Mouse (Mus musculus) bone marrow macrophage, adult 2 months (primary cell): Measurements from ENCODE around the gene Ly86. TPM values are rescaled to one million over a fixed set of nuclear protein-coding genes. Genes with fewer than 3 reads are reported as not detected.

ENCODE experiments used
- H3K27ac ChIP-seq: 2 replicates; pipeline ENCODE4 v1.5.1; 2012; ENCODE audit warnings: low read depth, low read length; ENCODE audit not compliant: insufficient read depth
- H3K4me1 ChIP-seq: 2 replicates; pipeline ENCODE4 v1.6.1; 2012; ENCODE audit warnings: low read length; ENCODE audit not compliant: control insufficient read depth, insufficient read depth
- H3K4me3 ChIP-seq: 2 replicates; pipeline ENCODE4 v1.5.1; 2012; ENCODE audit warnings: mild to moderate bottlenecking, low read length, moderate library complexity; ENCODE audit not compliant: insufficient read depth
- CTCF ChIP-seq: IDR thresholded peaks from 2 replicates; pipeline ENCODE4 v1.5.1; 2012; ENCODE audit warnings: low read depth, mild to moderate bottlenecking, low read length, moderate library complexity
- POLR2A ChIP-seq: IDR thresholded peaks from 2 replicates; pipeline ENCODE4 v1.6.1; 2012; ENCODE audit warnings: mild to moderate bottlenecking, low read depth, low read length, borderline replicate concordance
- polyA plus RNA-seq: library from polyadenylated mRNA; stranded (reverse); fragments of >200 nt; gene quantifications from 2 replicates; pipeline ENCODE4 v1.2.4, GENCODE M21; 2012; ENCODE audit not compliant: missing spikeins, insufficient read depth, insufficient read length

The Ly86 gene
- polyA plus RNA-seq, 1 experiment, result 613 TPM

GRCm38 (mm10) chr13:37426578-37427336 is 81.7 kb downstream of the Ly86 start:
- H3K4me1 ChIP-seq, result peaks cover 4% of the 10 kb centered on the region
- no peak for TF ChIP-seq POLR2A
- H3K27ac ChIP-seq, result no peak overlapping the region
- H3K4me3 ChIP-seq, result no peak overlapping the region

GRCm38 (mm10) chr13:37428496-37428895 is 83.5 kb downstream of the Ly86 start:
- TF ChIP-seq CTCF (no peak), POLR2A (no peak)
- Histone ChIP-seq H3K27ac (no peak overlapping the region), H3K4me3 (no peak overlapping the region), H3K4me1 (peaks cover 14% of the 10 kb centered on the region)

GRCm38 (mm10) chr13:37429661-37430271 is 84.8 kb downstream of the Ly86 start:
- Histone ChIP-seq H3K27ac (no peak overlapping the region), H3K4me1 (peaks cover 18% of the 10 kb centered on the region), H3K4me3 (no peak overlapping the region)
- TF ChIP-seq POLR2A (no peak), CTCF (no peak)

GRCm38 (mm10) chr13:37431707-37432106 is 86.7 kb downstream of the Ly86 start:
- peaks cover 20% of the 10 kb centered on the region for H3K4me1 ChIP-seq
- TF ChIP-seq CTCF (no peak), POLR2A (no peak)
- no peak overlapping the region for H3K27ac ChIP-seq
- no peak overlapping the region for H3K4me3 ChIP-seq

- peaks cover 20% of the 10 kb centered on the region for H3K4me1 ChIP-seq
These were observed 87.6 kb downstream of the Ly86 start for GRCm38 (mm10) chr13:37432653-37433052.

GRCm38 (mm10) chr13:37433142-37433541 is 88.1 kb downstream of the Ly86 start:
- Histone ChIP-seq H3K4me3 (no peak overlapping the region), H3K27ac (peak overlapping the region; percentile 72), H3K4me1 (peaks cover 20% of the 10 kb centered on the region)
- TF ChIP-seq POLR2A, result no peak
- TF ChIP-seq CTCF, result no peak

More at GRCm38 (mm10) chr13:37432653-37433052, 87.6 kb downstream of the Ly86 start:
- TF ChIP-seq POLR2A (no peak), CTCF (no peak)
- Histone ChIP-seq H3K27ac (peak overlapping the region; percentile 72), H3K4me3 (no peak overlapping the region)

DNA sequence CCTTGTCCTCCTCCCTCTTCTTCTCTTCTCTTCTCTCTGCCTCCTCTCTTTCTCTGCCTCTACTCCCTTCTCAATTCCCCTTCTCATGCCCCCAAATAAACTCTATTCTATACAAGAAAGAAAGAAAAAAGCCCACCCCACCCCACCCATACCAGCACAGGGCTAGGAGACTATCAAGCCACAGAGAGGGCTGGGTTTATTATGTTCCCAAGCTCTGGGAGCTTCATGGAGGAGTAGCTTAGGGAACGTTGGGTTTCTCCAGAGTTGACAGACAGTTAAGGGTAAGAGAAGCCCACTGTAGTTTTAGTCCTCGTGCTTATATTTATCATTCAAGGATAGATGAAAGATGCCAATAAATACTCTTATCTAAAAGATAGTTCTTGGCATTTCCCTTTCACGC is 88.7 kb downstream of the Ly86 start:
- peaks cover 20% of the 10 kb centered on the region for H3K4me1 ChIP-seq
- H3K4me3 ChIP-seq, result no peak overlapping the region
- TF ChIP-seq CTCF (no peak), POLR2A (no peak)
- no peak overlapping the region for H3K27ac ChIP-seq

GRCm38 (mm10) chr13:37434137-37434772 is 89.2 kb downstream of the Ly86 start:
- peak overlapping the region; percentile 17; the same call in 1 of the 2 replicates for H3K27ac ChIP-seq
- TF ChIP-seq CTCF (no peak), POLR2A (no peak)
- H3K4me1 ChIP-seq, result peaks cover 20% of the 10 kb centered on the region
- peak overlapping the region; percentile 59 for H3K4me3 ChIP-seq

DNA sequence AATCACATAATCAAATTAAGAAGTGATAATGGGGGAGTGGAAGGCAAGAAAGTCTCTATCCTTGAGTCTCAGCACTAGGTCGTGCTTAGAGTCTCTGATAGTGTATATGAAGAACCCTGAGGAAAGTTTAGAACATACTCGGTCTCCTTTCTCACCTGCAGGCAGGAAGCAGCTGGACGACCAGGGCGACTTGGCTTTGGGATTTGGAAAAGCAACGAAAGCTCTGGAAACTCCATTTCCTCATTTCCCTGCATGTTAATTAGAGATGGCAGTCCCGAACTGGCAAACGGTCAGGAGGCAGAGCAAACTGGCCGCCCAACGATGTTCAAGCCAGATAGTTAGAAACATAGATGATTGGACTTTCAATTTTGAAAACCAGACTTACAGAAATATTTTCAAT is 89.8 kb downstream of the Ly86 start:
- H3K27ac ChIP-seq, result no peak overlapping the region
- TF ChIP-seq POLR2A (no peak), CTCF (no peak)
- peaks cover 17% of the 10 kb centered on the region for H3K4me1 ChIP-seq
- H3K4me3 ChIP-seq, result no peak overlapping the region
